Mouse (Mus musculus) forebrain, embryonic 13.5 days (tissue): ENCODE data around the gene Cyth3. TPM values are rescaled to one million over a fixed set of nuclear protein-coding genes. Genes with fewer than 3 reads are reported as not detected.

Experiments used
- ATAC-seq: fragments of 200-750 bp; cut with Nextera tagmentation; 2 replicates; pipeline ENCODE4 v1.8.0; 2017
- H3K27ac ChIP-seq: fragments of 300-500 bp; sonication (generic); 2 replicates; pipeline ENCODE4 v1.5.1; 2015; ENCODE audit warnings: inconsistent platforms, mild to moderate bottlenecking, moderate library complexity
- H3K27me3 ChIP-seq: fragments of 300-500 bp; sonication (generic); 2 replicates; pipeline ENCODE4 v1.6.1; 2015; ENCODE audit warnings: mild to moderate bottlenecking, inconsistent platforms
- H3K36me3 ChIP-seq: fragments of 300-500 bp; sonication (generic); 2 replicates; pipeline ENCODE4 v1.6.1; 2015; ENCODE audit warnings: mild to moderate bottlenecking, inconsistent platforms; ENCODE audit not compliant: poor library complexity, severe bottlenecking
- H3K4me1 ChIP-seq: fragments of 300-500 bp; sonication (generic); 2 replicates; pipeline ENCODE4 v1.6.1; 2015; ENCODE audit warnings: inconsistent platforms
- H3K4me2 ChIP-seq: fragments of 300-500 bp; sonication (generic); 2 replicates; pipeline ENCODE4 v1.6.1; 2015; ENCODE audit warnings: inconsistent platforms, mild to moderate bottlenecking, moderate library complexity
- H3K4me3 ChIP-seq: fragments of 300-500 bp; sonication (generic); 2 replicates; pipeline ENCODE4 v1.5.1; 2015; ENCODE audit warnings: mild to moderate bottlenecking, inconsistent platforms
- H3K9ac ChIP-seq: fragments of 300-500 bp; sonication (generic); 2 replicates; pipeline ENCODE4 v1.6.1; 2015; ENCODE audit warnings: mild to moderate bottlenecking, inconsistent platforms
- H3K9me3 ChIP-seq: fragments of 300-500 bp; sonication (generic); replicated peaks from 2 replicates; pipeline ENCODE4 v1.6.1; 2016; ENCODE audit warnings: inconsistent platforms
- WGBS: fragments of 180-500 bp; shearing (Covaris S2); methylation state at CpG from one replicate; pipeline ENCODE4 v1.1.7; 2015; 5-methylcytosine and 5-hydroxymethylcytosine counted together
- polyA plus RNA-seq: library from polyadenylated mRNA; unstranded; fragments of >200 nt; fragmentation: Nextera tagmentation; extraction: Ambion mirVana; gene quantifications from 2 replicates; pipeline ENCODE4 v1.2.1, GENCODE M21; 2015

Cyth3 gene
- polyA plus RNA-seq, 1 experiment from 2014 or later: 24.0 TPM

DNA sequence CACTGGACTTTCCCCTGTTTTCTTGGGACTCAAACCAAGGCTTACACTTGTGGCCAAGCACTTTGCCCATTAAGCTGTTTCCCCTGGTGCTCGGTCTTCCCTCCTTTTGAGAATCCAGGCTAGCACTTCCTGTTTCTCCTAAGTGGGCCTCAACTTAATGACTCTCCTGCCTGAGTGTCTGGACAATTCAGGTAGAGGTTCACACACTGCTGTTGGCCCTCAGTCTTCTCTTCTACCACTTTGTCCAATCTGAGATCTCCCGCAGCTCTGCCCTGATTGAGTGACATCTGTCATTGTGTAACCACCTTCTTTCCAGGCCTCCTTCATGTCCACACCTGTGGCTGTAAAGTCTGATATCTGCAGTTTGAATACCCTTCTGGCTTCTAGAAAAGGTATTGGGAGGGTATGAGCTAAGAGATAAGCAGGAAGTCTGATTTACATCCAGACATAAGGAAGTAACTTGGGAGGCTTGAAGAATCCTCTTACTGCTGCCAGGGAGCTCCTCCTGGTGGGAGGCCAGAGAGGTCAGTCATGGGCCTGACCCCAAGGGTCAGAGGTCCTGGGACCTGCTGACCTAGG, 127.5 kb downstream of the Cyth3 start:
- 74% methylated on average over 2 of the region's 2 CpGs for WGBS
- H3K27ac ChIP-seq: no peak overlapping the region
- H3K4me2 ChIP-seq: no peak overlapping the region
- H3K4me1 ChIP-seq: no peaks in the 10 kb centered on the region
- H3K27me3 ChIP-seq: peaks cover 5% of the 10 kb centered on the region; the same call in 1 of the 2 replicates
- no peak for ATAC-seq
- no peaks in the 10 kb centered on the region for H3K9me3 ChIP-seq
- H3K9ac ChIP-seq: no peak overlapping the region
- H3K4me3 ChIP-seq: no peak overlapping the region
- H3K36me3 ChIP-seq: no peaks in the 10 kb centered on the region

DNA sequence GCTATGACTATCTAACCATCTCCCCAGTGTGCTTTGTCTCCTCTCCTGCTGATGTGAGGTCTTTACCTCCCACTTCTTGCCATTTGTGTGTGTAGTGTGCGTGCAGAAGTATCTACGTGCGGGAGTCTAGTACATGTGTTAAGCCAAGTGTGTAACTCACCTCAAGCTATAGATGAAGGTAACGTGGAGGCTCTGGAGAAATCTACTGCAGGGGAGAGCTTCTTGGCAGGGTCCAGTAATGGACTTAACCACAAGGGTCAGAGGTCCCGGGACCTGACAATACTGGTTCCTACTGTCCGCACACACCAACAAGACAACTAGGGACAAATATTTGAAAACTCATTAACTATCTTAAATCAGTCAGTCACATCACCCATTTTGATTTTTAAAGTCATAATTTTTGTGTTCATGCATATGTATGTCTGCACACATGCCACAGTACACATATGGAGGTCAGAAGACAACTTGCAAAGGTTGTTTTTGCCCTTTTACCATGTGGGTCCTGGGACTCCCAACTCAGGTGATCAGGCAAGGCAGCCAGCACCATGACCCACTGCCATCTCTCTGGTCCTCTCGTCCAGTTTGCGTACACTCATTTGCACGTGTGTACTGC, 133.4 kb downstream of the Cyth3 start:
- Histone ChIP-seq H3K4me1 (peaks cover 11% of the 10 kb centered on the region), H3K27ac (no peak overlapping the region), H3K4me3 (no peak overlapping the region), H3K36me3 (no peaks in the 10 kb centered on the region), H3K27me3 (peaks cover 10% of the 10 kb centered on the region), H3K9me3 (no peaks in the 10 kb centered on the region), H3K4me2 (no peak overlapping the region), H3K9ac (no peak overlapping the region)
- ATAC-seq: no peak
- WGBS: 91% methylated on average over 9 of the region's 9 CpGs

DNA sequence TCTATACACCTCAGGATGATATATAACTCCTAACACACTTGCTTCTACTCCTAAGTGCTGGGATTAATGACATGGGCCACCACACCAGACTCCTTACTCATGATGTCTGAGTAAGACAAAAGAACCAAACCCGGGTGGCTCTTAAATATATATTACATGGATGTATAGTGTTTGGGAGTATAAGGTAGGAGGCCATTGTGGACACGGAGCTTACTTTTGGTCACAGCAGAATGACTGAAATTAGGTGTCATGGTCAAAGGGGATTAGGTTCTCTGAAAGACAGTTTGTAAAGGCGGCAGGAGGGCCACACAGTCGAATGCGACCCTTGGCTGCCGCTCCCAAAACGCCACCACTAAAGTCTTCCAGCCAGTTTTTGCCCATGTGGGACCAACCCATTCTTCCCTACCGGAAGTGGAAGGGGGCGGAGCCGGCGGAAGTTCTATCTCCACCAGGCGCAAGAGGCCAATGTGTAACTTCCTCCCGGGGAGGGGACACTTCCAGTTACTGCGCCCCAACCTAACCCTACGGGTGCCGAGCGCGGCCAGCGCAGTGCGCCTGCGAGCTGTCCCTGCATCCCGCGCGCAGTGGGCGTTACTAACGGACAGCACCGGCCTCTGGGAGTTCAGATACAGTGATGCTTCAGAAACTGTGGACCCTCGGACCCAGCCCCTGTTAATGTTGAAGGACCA, 135.7 kb downstream of the Cyth3 start:
- H3K9ac ChIP-seq: peak overlapping the region; percentile 62
- peak overlapping the region; percentile 43 for H3K4me3 ChIP-seq
- no peak overlapping the region for H3K27ac ChIP-seq
- ATAC-seq: peak; percentile 96
- WGBS: 31% methylated on average over 28 of the region's 28 CpGs
- peak overlapping the region; percentile 68 for H3K4me2 ChIP-seq
- peaks cover 11% of the 10 kb centered on the region for H3K4me1 ChIP-seq
- no peaks in the 10 kb centered on the region for H3K9me3 ChIP-seq
- H3K27me3 ChIP-seq: peaks cover 7% of the 10 kb centered on the region
- no peaks in the 10 kb centered on the region for H3K36me3 ChIP-seq

DNA sequence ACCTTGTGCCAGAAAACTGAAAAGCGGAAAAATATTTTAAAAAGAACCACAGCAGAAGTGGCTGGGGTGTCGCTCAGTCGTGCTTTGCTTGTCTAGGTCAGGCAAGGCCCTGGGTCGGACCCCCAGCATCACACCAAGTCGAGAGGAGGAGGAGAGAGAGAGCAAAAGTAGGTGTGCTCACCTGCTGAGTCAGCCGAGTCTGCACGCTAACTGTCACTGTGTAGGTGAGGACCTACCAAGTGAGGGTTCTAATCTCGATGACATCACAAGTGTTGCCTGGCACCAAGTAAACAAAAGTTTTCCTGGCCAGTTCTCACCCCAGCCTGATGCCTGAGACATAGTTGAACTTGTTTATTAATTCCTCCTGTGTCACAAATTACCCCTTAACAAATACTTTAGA, 137.3 kb downstream of the Cyth3 start:
- H3K4me2 ChIP-seq: no peak overlapping the region; the same call in 1 of the 2 replicates
- ATAC-seq: no peak
- 0 out of 2 replicates have a peak, but pooled peaks cover 5% of the 10 kb centered on the region for H3K36me3 ChIP-seq
- H3K4me3 ChIP-seq: no peak overlapping the region
- H3K9ac ChIP-seq: no peak overlapping the region
- no peaks in the 10 kb centered on the region for H3K9me3 ChIP-seq
- no peak overlapping the region for H3K27ac ChIP-seq
- peaks cover 11% of the 10 kb centered on the region for H3K4me1 ChIP-seq
- peaks cover 5% of the 10 kb centered on the region; the same call in 1 of the 2 replicates for H3K27me3 ChIP-seq
- WGBS: 91% methylated on average over 8 of the region's 8 CpGs

Other genes with a start within 250 kb of the Cyth3 start
- 146 and 148 TPM in 2 replicates for gene Kdelr2, start 218.6 kb upstream of the Cyth3 start, polyA plus RNA-seq
- 13.5 and 13.6 TPM in 2 replicates for gene Daglb, start 157.9 kb upstream of the Cyth3 start, polyA plus RNA-seq
- gene Rac1, start 94.4 kb upstream of the Cyth3 start, polyA plus RNA-seq: 322 and 336 TPM in 2 replicates
- gene Usp42, start 109.8 kb downstream of the Cyth3 start, polyA plus RNA-seq: 27.4 and 31.1 TPM in 2 replicates
- 44.9 and 45.6 TPM in 2 replicates for gene Eif2ak1, start 195.3 kb downstream of the Cyth3 start, polyA plus RNA-seq